Mouse (Mus musculus): ENCODE data around the gene Lmna. TPM values are rescaled to one million over a fixed set of nuclear protein-coding genes. Genes with fewer than 3 reads are reported as not detected.
A peak's percentile ranks its signal among the peaks of the same experiment; 100 is the strongest.

Gene Lmna
- total RNA-seq, 1 experiment = 121 TPM

DNA sequence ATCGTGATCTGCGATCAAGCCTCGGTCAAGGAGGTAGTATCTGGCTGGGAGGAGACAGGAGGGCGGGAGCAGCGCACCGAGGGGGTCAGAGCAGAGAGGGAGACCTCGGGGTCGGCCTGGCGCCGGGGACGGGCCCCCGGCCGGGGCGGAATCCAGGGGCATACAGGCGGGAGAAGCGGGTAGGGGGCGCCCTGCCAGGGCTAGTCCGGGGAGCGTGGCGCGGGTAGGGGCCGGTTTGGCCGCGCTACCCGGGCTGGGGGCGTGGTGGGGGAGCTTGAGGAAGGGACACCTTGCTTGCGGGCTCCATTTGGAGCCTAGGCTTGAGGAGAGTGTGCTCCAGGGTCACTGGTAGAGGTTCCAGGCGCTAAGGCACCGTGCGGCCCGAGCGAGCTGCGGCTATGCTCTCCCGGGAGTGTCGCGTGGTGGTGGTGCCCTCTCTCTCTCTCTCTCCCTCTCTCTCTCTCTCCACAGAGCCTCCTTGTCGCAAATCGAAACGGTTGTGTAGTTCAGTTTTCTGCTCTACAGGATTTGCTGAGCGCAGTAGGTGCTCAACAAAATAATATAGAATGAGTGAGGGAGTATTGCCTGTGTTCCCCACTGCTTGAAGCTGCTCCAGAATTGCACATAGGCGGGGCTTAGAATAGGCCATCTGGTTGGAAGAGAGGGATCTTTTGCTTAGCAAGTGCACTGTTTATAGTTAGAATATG is 44.3 kb upstream of the Lmna start:
- TF ChIP-seq ZNF384 (IDR thresholded peaks at IDR 0.05; ENCODE audit: low read depth, low read length) = no peak
- TF ChIP-seq ZC3H11A (IDR thresholded peaks at IDR 0.05; ENCODE audit: borderline replicate concordance, low read depth, low read length) = no peak
- TF ChIP-seq HCFC1 (IDR thresholded peaks at IDR 0.05; ENCODE audit: borderline replicate concordance, insufficient read depth, low read length) = no peak
- no peak for TF ChIP-seq CHD2 (IDR thresholded peaks at IDR 0.05; ENCODE audit: low read depth, low read length)
- peak overlapping the region; percentile 99 for H3K9ac ChIP-seq (ENCODE audit: insufficient read depth, low read depth, low read length, poor library complexity, severe bottlenecking)
- no peak for DNase-seq (ENCODE audit: low read depth, low spot score)
- in situ Hi-C loops (cut with MboI; ENCODE audit: low sequenced_read_pairs in 2 of 2, unreplicated experiment in 2 of 2) = no loop called here
- H3K36me3 ChIP-seq (ENCODE audit: control insufficient read depth, insufficient read depth, low read length, poor library complexity, severe bottlenecking) = peaks cover 29% of the 10 kb centered on the region
- H3K4me3 ChIP-seq (ENCODE audit: insufficient read depth in 1 of 2, low read depth in 1 of 2, low read length in 2 of 2, poor library complexity in 1 of 2, severe bottlenecking in 1 of 2) = peak overlapping the region; percentile 83 to 96
- H3K9me3 ChIP-seq (ENCODE audit: control insufficient read depth, insufficient read depth, low read depth, low read length) = no peaks in the 10 kb centered on the region
- peak overlapping the region; percentile 88 for H3K27ac ChIP-seq (ENCODE audit: insufficient read depth, low read depth, low read length, poor library complexity, severe bottlenecking)
- H3K4me1 ChIP-seq (ENCODE audit: control insufficient read depth in 2 of 2, insufficient read depth in 2 of 2, low read length in 2 of 2, poor library complexity in 1 of 2) = peaks cover 0 to 19% of the 10 kb centered on the region in 2 experiments; a peak in 3 of 4 replicates

DNA sequence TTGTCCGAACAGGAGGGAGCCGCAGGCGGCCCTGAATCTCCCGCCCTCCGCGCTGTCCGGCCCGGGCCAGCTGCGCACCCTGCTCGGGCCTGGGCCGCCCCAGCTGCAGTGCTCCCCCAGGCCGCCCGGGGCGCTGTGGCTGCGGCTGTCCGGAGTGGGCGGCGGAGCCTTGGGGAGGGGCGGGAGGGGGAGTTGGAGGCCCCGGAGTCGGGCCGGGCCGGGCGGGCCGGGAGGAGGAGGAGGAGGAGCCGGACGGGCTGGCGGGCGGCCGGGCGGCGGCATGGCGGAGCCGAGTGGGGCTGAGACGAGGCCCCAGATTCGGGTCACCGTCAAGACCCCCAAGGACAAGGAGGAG is 43.7 kb upstream of the Lmna start, which contains the start of gene Ubqln4:
Gene Ubqln4, plus strand, starts transcription at position 234 of the 355 bp plus-strand sequence.
- Histone ChIP-seq H3K4me3 (ENCODE audit: insufficient read depth in 1 of 2, low read depth in 1 of 2, low read length in 2 of 2, poor library complexity in 1 of 2, severe bottlenecking in 1 of 2) (peak within 1 kb of the TSS; percentile 83 to 96), H3K27ac (ENCODE audit: insufficient read depth, low read depth, low read length, poor library complexity, severe bottlenecking) (peak within 1 kb of the TSS; percentile 99), H3K9me3 (ENCODE audit: control insufficient read depth, insufficient read depth, low read depth, low read length) (no peaks in the 10 kb centered on the region), H3K9ac (ENCODE audit: insufficient read depth, low read depth, low read length, poor library complexity, severe bottlenecking) (peak within 1 kb of the TSS; percentile 99), H3K36me3 (ENCODE audit: control insufficient read depth, insufficient read depth, low read length, poor library complexity, severe bottlenecking) (peaks cover 30% of the 10 kb centered on the region), H3K4me1 (ENCODE audit: control insufficient read depth in 2 of 2, insufficient read depth in 2 of 2, low read length in 2 of 2, poor library complexity in 1 of 2) (peaks cover 0 to 23% of the 10 kb centered on the region in 2 experiments; a peak in 3 of 4 replicates)
- TF ChIP-seq ZC3H11A (IDR thresholded peaks at IDR 0.05; ENCODE audit: borderline replicate concordance, low read depth, low read length) (no peak), CHD2 (IDR thresholded peaks at IDR 0.05; ENCODE audit: low read depth, low read length) (no peak), MAFK (IDR thresholded peaks at IDR 0.05; ENCODE audit: insufficient read depth, low read depth, low read length) (no peak), HCFC1 (IDR thresholded peaks at IDR 0.05; ENCODE audit: borderline replicate concordance, insufficient read depth, low read length) (peak; percentile 42; the same call in 1 of the 2 replicates)
- in situ Hi-C loops (cut with MboI; ENCODE audit: low sequenced_read_pairs in 2 of 2, unreplicated experiment in 2 of 2) = no loop called here
- peak; percentile 75 for DNase-seq (ENCODE audit: low read depth, low spot score)

DNA sequence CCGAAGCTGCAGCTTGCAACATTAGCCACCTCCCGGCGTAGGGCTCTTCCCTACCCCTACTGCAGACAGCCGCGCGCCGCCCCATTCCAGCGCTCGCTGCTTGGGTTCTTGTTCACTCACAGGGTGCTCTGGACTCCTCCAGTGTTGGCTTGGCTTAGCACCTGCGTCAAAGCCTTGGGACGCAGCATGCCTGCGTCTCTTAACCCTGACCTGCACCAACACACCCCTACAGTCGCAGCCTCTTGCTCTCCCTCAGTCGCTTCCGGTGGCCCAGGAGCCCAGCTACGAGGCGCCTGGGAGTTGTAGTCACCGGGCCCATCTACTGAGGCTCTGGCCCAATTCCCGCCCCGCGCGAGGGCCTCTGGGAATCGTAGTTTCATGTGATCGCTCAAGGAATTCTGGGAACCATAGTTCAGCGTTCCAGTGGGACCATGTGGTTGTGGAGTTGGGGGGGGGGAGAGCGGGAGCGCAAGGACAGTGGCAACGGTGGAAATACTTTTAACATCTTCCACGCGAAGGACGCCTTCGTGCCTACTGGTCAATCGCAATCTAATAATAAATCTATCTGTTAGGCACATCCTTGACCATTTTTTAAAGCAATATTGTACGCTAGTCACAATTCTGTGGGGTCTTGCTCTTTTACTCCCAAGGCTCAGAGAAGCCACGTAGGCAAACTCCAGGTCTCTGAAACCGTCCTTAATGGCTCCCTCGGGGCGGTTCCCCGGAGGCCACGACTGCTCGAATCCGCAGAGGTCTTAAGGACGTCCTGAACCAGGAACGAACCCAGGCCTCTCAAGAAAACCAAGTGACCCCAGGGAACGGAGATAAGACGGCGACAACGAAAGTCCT is 43.1 kb upstream of the Lmna start, which contains the start of gene Lamtor2:
Gene Lamtor2, minus strand, starts transcription at position 399 of the 849 bp plus-strand sequence.
- H3K4me3 ChIP-seq (ENCODE audit: insufficient read depth in 1 of 2, low read depth in 1 of 2, low read length in 2 of 2, poor library complexity in 1 of 2, severe bottlenecking in 1 of 2) = peak within 1 kb of the TSS; percentile 83 to 96
- H3K9me3 ChIP-seq (ENCODE audit: control insufficient read depth, insufficient read depth, low read depth, low read length) = no peaks in the 10 kb centered on the region
- in situ Hi-C loops (cut with MboI; ENCODE audit: low sequenced_read_pairs in 2 of 2, unreplicated experiment in 2 of 2) = no loop called here
- DNase-seq (ENCODE audit: low read depth, low spot score) = peak; percentile 98
- peaks cover 0 to 29% of the 10 kb centered on the region in 2 experiments; a peak in 3 of 4 replicates for H3K4me1 ChIP-seq (ENCODE audit: control insufficient read depth in 2 of 2, insufficient read depth in 2 of 2, low read length in 2 of 2, poor library complexity in 1 of 2)
- peak within 1 kb of the TSS; percentile 99 for H3K9ac ChIP-seq (ENCODE audit: insufficient read depth, low read depth, low read length, poor library complexity, severe bottlenecking)
- TF ChIP-seq CHD2 (IDR thresholded peaks at IDR 0.05; ENCODE audit: low read depth, low read length) (0 out of 2 replicates have a peak, but pooled peaks have one; percentile 48), HCFC1 (IDR thresholded peaks at IDR 0.05; ENCODE audit: borderline replicate concordance, insufficient read depth, low read length) (peak; percentile 98), MAFK (IDR thresholded peaks at IDR 0.05; ENCODE audit: insufficient read depth, low read depth, low read length) (no peak)
- peak within 1 kb of the TSS; percentile 99 for H3K27ac ChIP-seq (ENCODE audit: insufficient read depth, low read depth, low read length, poor library complexity, severe bottlenecking)
- H3K36me3 ChIP-seq (ENCODE audit: control insufficient read depth, insufficient read depth, low read length, poor library complexity, severe bottlenecking) = peaks cover 26% of the 10 kb centered on the region

DNA sequence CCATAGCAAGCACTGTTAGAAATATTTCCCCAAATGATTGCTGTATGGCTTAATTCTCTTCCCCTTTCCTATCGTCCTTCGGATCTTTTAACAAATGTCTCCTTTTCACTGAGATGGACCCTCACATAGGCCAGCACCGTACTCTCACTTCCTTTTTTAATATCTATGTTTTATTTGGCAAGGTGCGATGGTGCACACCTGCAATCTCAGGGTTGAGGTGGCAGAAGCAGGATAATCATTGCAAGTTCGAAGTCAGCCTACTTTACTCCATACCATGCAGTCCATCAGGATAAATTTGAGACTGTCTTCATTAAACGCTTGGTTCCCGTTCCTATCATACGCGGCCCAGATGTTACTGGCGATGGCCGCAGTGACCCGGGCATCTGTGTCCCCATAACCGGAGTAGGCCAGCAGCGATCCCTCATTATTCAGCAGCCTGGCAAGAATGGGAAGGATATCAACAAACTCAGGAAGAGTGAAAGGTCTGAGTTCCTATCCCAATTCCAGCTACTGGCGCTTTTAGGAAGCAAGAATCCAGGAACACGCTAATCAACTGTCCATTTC is 42.4 kb upstream of the Lmna start:
- peak overlapping the region; percentile 83 to 93 for H3K4me3 ChIP-seq (ENCODE audit: insufficient read depth in 1 of 2, low read depth in 1 of 2, low read length in 2 of 2, poor library complexity in 1 of 2, severe bottlenecking in 1 of 2)
- peaks cover 0 to 33% of the 10 kb centered on the region in 2 experiments; a peak in 3 of 4 replicates for H3K4me1 ChIP-seq (ENCODE audit: control insufficient read depth in 2 of 2, insufficient read depth in 2 of 2, low read length in 2 of 2, poor library complexity in 1 of 2)
- peak overlapping the region; percentile 16; the same call in 1 of the 2 replicates for H3K27ac ChIP-seq (ENCODE audit: insufficient read depth, low read depth, low read length, poor library complexity, severe bottlenecking)
- peaks cover 23% of the 10 kb centered on the region for H3K36me3 ChIP-seq (ENCODE audit: control insufficient read depth, insufficient read depth, low read length, poor library complexity, severe bottlenecking)
- in situ Hi-C loops (cut with MboI; ENCODE audit: low sequenced_read_pairs in 2 of 2, unreplicated experiment in 2 of 2) = no loop called here
- no peak for TF ChIP-seq ZNF384 (IDR thresholded peaks at IDR 0.05; ENCODE audit: low read depth, low read length)
- no peak for DNase-seq (ENCODE audit: low read depth, low spot score)
- peak overlapping the region; percentile 85 for H3K9ac ChIP-seq (ENCODE audit: insufficient read depth, low read depth, low read length, poor library complexity, severe bottlenecking)
- H3K9me3 ChIP-seq (ENCODE audit: control insufficient read depth, insufficient read depth, low read depth, low read length) = no peaks in the 10 kb centered on the region
